Mouse (Mus musculus) liver, embryonic 14.5 days (tissue): ENCODE measurements around the gene Gm11567.
"Not testable (repeated sequence)": the region's sequence is repeated elsewhere in the genome, so short reads cannot be mapped to it uniquely, and the experiment has no call there.

Experiments
- CTCF ChIP-seq: IDR thresholded peaks from 2 replicates; pipeline ENCODE4 v1.5.1; 2016; ENCODE audit warnings: antibody characterized with exemption, low read depth, control low read depth
- EP300 ChIP-seq: IDR thresholded peaks from 2 replicates; pipeline ENCODE4 v1.6.1; 2016; ENCODE audit warnings: antibody characterized with exemption, low read depth

GRCm38 (mm10) chr11:99873089-99873488, 5.9 kb upstream of the Gm11567 start, which contains the start of gene Krtap9-1:
- not testable (repeated sequence) for TF ChIP-seq CTCF, EP300
